Mouse (Mus musculus) embryonic stem cell, embryonic (primary cell): ENCODE measurements around the gene Cbx8.

Source experiments
- CTCF ChIA-PET, 4 experiments: fragments of 300-600 bp in 2 of 4; fragments of 350-600 bp in 2 of 4; sonication (Branson Sonifier 250); formaldehyde crosslinking; loops; one replicate each; lab custom pipeline; 2022; ENCODE audit warnings: inconsistent platforms in 2 of 4; lab: Charles Lee
- POLR2A ChIA-PET, 4 experiments: fragments of 300-600 bp in 2 of 4; fragments of 350-600 bp in 2 of 4; sonication (Branson Sonifier 250); formaldehyde crosslinking; loops; one replicate each; lab custom pipeline; 2022; ENCODE audit warnings: antibody characterized with exemption in 4 of 4, inconsistent platforms in 1 of 4; lab: Charles Lee

Cbx8 gene

DNA sequence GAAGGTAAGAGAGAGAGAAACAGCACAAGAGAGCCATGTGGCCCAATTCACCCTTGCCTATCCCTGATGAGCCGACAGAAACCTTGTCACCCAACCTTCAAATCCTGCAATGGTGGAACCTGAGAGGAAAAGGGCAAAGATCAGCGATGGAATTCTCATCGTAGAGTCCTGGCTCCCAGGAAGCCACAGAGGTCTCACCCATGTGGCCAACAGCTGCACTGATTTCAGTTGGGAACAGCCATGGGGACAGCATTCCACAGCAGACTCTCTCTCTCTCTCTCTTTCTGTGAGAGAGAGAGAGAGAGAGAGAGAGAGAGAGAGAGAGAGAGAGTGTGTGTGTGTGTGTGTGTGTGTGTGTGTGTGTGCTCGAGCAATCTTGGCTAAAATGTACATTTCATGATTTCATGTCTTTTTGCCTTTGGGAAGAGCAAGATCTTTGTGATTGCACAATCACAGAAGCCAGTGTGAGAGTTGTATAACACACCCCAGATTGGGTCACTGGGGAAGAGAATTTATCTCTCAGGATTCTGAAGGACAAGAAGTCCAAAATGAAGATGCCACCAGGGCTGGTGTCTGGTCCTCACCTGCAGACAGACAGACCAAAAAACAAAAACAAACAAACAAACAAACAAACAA is 39.2 kb downstream of the Cbx8 start:
- CTCF ChIA-PET = interaction anchor here in 1 of 4 experiments (0.6 kb wide), 1 partner anchor 1186 kb away, joined by 11 read pairs; no protein-coding TSS in a partner anchor
- POLR2A ChIA-PET = no interaction called here

DNA sequence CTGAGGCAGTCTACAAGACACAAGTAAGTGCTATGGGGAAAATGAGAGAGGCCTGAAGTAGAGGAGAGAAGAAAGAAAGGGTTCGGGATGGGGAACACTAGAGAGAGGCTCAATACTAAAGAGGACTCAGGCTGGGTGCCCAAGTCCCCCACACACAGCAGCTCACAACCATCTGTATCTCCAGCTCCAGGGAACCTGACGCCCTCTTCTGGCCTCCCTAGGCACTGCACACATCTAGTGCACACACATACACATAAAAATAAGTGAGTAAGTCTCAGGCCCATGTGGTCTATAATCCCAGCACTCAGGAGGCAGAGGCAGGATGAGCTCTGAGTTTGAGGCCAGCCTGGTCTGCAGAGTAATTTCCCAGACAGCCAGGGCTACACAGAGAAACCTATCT is 39.9 kb downstream of the Cbx8 start:
- CTCF ChIA-PET = interaction anchor here in 2 of 4 experiments (0.6 kb wide), 4 partner anchors 8 to 1185 kb away, joined by 3 to 11 read pairs (median 4); no protein-coding TSS in a partner anchor
- POLR2A ChIA-PET = no interaction called here

DNA sequence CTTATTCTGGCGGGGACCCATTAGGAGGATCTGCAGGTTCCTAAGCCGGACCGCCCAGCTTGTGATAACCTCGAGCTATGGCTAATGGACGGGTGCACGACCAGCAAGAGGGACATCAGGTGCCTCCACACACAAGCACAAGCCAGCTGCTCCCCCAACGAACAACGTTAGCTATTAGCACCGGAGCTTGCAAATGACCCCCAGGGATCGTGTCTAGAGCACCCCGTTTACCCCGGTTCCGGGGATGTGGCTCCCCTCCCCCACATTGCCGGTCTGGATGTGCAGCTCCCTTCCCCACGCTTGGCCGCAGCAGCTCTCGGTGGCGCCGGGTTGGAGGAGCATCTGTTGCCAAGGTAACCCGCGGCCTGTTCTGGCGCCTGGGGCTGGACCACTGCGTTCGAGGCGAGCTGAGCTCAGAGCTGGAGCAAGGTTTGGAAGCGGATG is 41.4 kb downstream of the Cbx8 start:
- CTCF ChIA-PET = interaction anchor here (0.6 to 2.4 kb wide), 29 partner anchors 8 to 1748 kb away, joined by 3 to 36 read pairs (median 4); partner anchors contain the start of gene Cbx4 (in 1 of the 4)
- POLR2A ChIA-PET = interaction anchor here in 3 of 4 experiments (0.7 to 1.9 kb wide), 11 partner anchors 8 to 1121 kb away, joined by 3 to 11 read pairs (median 3); no protein-coding TSS in a partner anchor

DNA sequence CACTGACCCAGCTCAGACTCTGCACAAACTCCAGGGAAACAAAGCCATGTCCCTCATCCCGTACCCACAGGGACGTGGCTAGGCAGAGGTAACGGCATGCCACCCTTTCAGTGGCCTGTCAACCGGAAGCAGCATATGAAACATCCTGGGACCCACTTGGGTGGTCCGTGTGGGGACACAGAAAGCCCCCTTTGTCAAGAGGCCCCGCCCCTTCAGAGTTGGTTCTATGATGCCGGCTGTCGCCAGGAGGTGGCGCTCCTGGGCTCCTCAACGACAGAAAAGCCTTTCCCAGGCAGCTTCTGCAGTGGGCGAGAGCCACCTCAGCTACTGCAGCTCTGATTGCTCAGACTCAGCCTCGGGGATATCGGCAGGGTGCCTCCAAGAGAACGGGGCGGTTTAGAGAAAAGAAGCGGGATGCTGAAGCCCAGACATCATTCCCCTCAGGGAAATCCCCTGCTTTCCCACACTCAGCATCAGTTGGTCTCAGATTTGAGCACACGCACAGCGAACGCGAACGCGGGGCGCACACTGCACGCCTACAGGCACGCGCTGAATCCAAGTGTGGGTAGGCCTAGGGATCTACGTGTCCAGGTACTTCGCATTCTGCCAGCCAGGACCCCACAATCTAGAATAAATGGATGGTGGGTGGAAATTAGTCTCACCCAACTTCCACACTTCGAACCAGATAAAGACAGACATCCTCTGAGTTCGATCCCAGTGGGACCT is 42.1 kb downstream of the Cbx8 start:
- POLR2A ChIA-PET = interaction anchor here in 3 of 4 experiments (0.6 to 1.9 kb wide), 12 partner anchors 9 to 445 kb away, joined by 3 to 11 read pairs (median 3); no protein-coding TSS in a partner anchor
- CTCF ChIA-PET = interaction anchor here (0.6 to 2.4 kb wide), 53 partner anchors 9 to 1749 kb away, joined by 3 to 36 read pairs (median 4); partner anchors contain the start of genes Cbx2 (in 1 of the 4) and Cbx4 (in 1 of the 4)

DNA sequence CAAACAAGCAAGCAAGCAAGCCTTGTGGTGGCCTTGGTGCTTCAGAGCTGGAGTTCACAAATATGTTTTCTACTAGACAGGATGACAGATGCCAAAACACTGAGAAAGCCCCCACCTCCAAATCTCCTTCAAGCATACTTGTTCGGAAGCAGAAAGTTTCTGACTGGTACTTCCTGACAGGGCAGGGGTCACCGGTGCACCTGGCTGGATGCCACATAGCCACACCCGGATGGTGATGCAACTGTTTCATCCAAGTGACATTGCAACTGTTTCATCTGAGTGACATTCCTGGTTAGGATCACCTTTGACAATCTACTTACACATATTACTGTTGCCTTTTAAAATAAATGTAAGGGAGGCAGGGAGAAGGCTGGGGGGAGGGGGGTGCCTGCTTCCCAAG is 43.6 kb downstream of the Cbx8 start:
- ChIA-PET CTCF (no interaction called here), POLR2A (interaction anchor here in 1 of 4 experiments (0.9 kb wide), 1 partner anchor 10 kb away, joined by 3 read pairs; no protein-coding TSS in a partner anchor)

DNA sequence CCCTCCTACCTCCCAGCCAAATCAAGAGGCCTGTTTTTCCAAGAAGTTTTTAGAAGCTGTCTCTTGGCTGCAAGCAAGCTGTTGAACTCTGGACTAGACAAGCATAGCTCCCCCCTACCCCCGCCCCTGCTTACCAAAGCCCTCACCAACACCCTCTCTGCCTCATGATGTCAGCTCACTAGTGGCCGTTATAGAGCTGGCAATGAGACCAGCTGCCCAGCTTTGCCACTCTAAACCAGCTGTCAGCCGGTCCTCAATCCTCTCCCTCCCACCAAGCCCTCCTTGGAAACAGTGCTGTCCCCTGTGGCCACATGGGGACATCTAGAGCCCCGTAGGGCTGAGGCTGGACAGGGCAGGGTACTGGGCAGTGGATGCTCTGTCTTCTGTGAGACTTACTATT is 45.3 kb downstream of the Cbx8 start:
- ChIA-PET POLR2A (interaction anchor here in 2 of 4 experiments (0.7 to 0.9 kb wide), 3 partner anchors 24 to 242 kb away, joined by 3 to 5 read pairs (median 3); no protein-coding TSS in a partner anchor), CTCF (interaction anchor here in 1 of 4 experiments (0.6 to 1.0 kb wide), 4 partner anchors 14 to 91 kb away, joined by 3 to 6 read pairs (median 4); partner anchors contain the start of gene Cbx4)

DNA sequence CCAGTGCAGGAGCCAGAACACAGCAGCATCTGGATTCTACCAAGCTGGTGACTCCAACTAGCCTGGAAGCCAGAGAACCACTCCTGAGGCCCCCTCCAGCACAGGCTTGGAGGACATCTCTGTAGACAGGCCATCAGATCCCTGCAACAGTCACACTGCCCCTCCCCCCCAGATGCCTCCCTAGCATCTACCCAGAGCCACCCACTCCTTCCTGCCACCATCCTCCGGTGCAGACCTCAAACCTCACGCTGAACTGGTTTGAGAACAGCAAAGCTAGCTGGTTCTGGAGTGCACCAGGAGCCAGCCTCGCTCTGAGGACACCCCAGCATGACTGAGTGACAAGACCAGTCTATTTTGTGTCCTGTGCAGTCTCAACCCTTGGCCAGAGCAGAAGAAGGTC is 48.0 kb downstream of the Cbx8 start:
- ChIA-PET CTCF (interaction anchor here in 1 of 4 experiments (0.5 kb wide), 1 partner anchor 989 kb away, joined by 3 read pairs; no protein-coding TSS in a partner anchor), POLR2A (no interaction called here)

DNA sequence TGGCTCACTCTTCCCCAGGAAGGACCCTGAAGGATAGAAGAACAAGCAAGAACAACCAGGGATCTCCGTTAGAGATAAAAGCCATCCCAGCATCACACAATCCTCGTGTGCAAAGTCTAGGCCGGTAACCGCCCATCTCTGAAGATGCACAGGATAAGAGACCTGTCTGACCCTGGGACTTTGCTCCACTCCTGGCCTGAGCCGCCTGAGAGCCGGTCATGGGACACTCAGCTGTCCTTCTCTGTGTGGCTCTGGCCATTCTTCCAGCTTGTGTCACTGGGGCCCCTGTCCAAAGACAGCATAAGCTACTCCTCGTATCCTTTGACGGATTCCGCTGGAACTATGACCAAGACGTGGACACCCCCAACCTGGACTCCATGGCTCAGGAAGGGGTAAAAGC is 52.8 kb downstream of the Cbx8 start, which contains the start of gene Enpp7:
Gene Enpp7, plus strand, starts transcription at position 190 of the 400 bp plus-strand sequence.
- ChIA-PET CTCF (interaction anchor here in 1 of 4 experiments (0.6 kb wide), 1 partner anchor 404 kb away, joined by 8 read pairs; no protein-coding TSS in a partner anchor), POLR2A (interaction anchor here in 2 of 4 experiments (0.5 to 0.6 kb wide), 2 partner anchors 36 to 145 kb away, joined by 4 to 5 read pairs; no protein-coding TSS in a partner anchor)
